ENCODE assay signal across 10 mouse cellular contexts in genomic region chr11:115939690-115940329, GRCm38 (mm10). TPM values are rescaled to one million over a fixed set of nuclear protein-coding genes. Genes with fewer than 3 reads are reported as not detected.
DNase-seq lines count a peak whose midpoint lies in the region; ATAC-seq and TF ChIP-seq lines count a peak whose summit lies in the region.
"Had no signal": no experiment of that assay in that cellular context is flagged by ENCODE, and none has a peak within 500 bp of the region (broad histone marks: within the 10 kb centered on the region; RNA-seq: fewer than 3 reads in every experiment).

No protein-coding gene starts in this region.

- peaks cover 3% of the 10 kb centered on the region for H3K4me1 ChIP-seq in forebrain, postnatal 0 days (ENCODE audit: insufficient read depth)
- H3K4me1 ChIP-seq in forebrain, embryonic 15.5 days = peaks cover 4% of the 10 kb centered on the region
- peaks cover 6% of the 10 kb centered on the region for H3K4me1 ChIP-seq in liver, embryonic 15.5 days (replicated peaks)

- H3K36me3 ChIP-seq in forebrain, postnatal 0 days (ENCODE audit: insufficient read depth) = peaks cover 74% of the 10 kb centered on the region
- H3K36me3 ChIP-seq in forebrain, embryonic 15.5 days = peaks cover 59% of the 10 kb centered on the region
- H3K36me3 ChIP-seq in liver, embryonic 15.5 days (replicated peaks) = peaks cover 70% of the 10 kb centered on the region

- DNase-seq in forebrain, postnatal 0 days = peak; percentile 87
- DNase-seq in B cell, adult 2 months = peak; percentile 77 to 81
- DNase-seq in brain, adult 2 months (ENCODE audit: low read depth, low spot score) = peak; percentile 85
- peak; percentile 71 for DNase-seq in forelimb bud, embryonic 11.5 days (ENCODE audit: low read depth, low spot score)
- peak; percentile 72 to 84 for DNase-seq in kidney, postnatal 36 days
- peak; percentile 67 for DNase-seq in right cerebral cortex, postnatal 4 days

- no peak overlapping the region for H3K9ac ChIP-seq in forebrain, postnatal 0 days
- H3K9ac ChIP-seq in forebrain, embryonic 15.5 days (replicated peaks) = no peak overlapping the region
- H3K9ac ChIP-seq in liver, embryonic 15.5 days = no peak overlapping the region
- H3K9ac ChIP-seq: stomach, embryonic 15.5 days had no signal

- peak; percentile 82 for TF ChIP-seq CTCF in forebrain, postnatal 0 days (IDR thresholded peaks at IDR 0.05; ENCODE audit: low read depth)

- WGBS in forebrain, postnatal 0 days = 36% methylated on average over 6 of the region's 6 CpGs
- 40% methylated on average over 6 of the region's 6 CpGs for WGBS in forebrain, embryonic 15.5 days
- WGBS in liver, embryonic 15.5 days (ENCODE audit: insufficient replicate concordance) = 14% methylated on average over 6 of the region's 6 CpGs

- ATAC-seq in forebrain, postnatal 0 days = peak; percentile 36; the same call in 1 of the 2 replicates
- no peak for ATAC-seq in forebrain, embryonic 15.5 days (replicated peaks)
- peak; percentile 22; the same call in 1 of the 2 replicates for ATAC-seq in liver, embryonic 15.5 days (ENCODE audit: insufficient read depth)
- ATAC-seq: Patski had no signal

- no peak overlapping the region for H3K4me2 ChIP-seq in forebrain, postnatal 0 days (ENCODE audit: low read depth)
- no peak overlapping the region for H3K4me2 ChIP-seq in forebrain, embryonic 15.5 days (replicated peaks)
- no peak overlapping the region for H3K4me2 ChIP-seq in liver, embryonic 15.5 days
- H3K4me2 ChIP-seq: stomach, embryonic 15.5 days had no signal

- no peak overlapping the region for H3K4me3 ChIP-seq in forebrain, postnatal 0 days (ENCODE audit: low read depth, low read length)
- H3K4me3 ChIP-seq in forebrain, embryonic 15.5 days = no peak overlapping the region
- no peak overlapping the region for H3K4me3 ChIP-seq in liver, embryonic 15.5 days (replicated peaks)
- H3K4me3 ChIP-seq: stomach, embryonic 15.5 days had no signal

- no peaks in the 10 kb centered on the region for H3K9me3 ChIP-seq in forebrain, postnatal 0 days (ENCODE audit: low read length)
- H3K9me3 ChIP-seq in forebrain, embryonic 15.5 days = no peaks in the 10 kb centered on the region
- no peaks in the 10 kb centered on the region for H3K9me3 ChIP-seq in liver, embryonic 15.5 days (replicated peaks)
- H3K9me3 ChIP-seq: stomach, embryonic 15.5 days had no signal

- H3K27me3 ChIP-seq in forebrain, postnatal 0 days (ENCODE audit: insufficient read depth, low read length) = no peaks in the 10 kb centered on the region
- no peaks in the 10 kb centered on the region for H3K27me3 ChIP-seq in forebrain, embryonic 15.5 days
- no peaks in the 10 kb centered on the region for H3K27me3 ChIP-seq in liver, embryonic 15.5 days
- H3K27me3 ChIP-seq: Patski; stomach, embryonic 15.5 days had no signal

- H3K27ac ChIP-seq in forebrain, postnatal 0 days (ENCODE audit: low read depth, low read length) = no peak overlapping the region
- no peak overlapping the region for H3K27ac ChIP-seq in forebrain, embryonic 15.5 days (replicated peaks)
- H3K27ac ChIP-seq in liver, embryonic 15.5 days (replicated peaks) = 0 out of 2 replicates have a peak overlapping the region, but pooled peaks have one; percentile 19
- H3K27ac ChIP-seq: stomach, embryonic 15.5 days had no signal

RNA-seq across cellular contexts. Expression of gene Recql5, which starts 6.5 kb away (rescaled TPM):
- total RNA-seq in forebrain, postnatal 0 days (2014; rRNA removed) = 14.5 and 18.9 TPM in 2 replicates
- 6.9 and 8.4 TPM in 2 replicates for polyA plus RNA-seq in forebrain, postnatal 0 days (2015; fragmentation: Nextera tagmentation; extraction: Ambion mirVana)
- polyA plus RNA-seq in forebrain, embryonic 15.5 days (2015; fragmentation: Nextera tagmentation; extraction: Ambion mirVana) = 24.6 and 29.2 TPM in 2 replicates
- 8.1 and 10.9 TPM in 2 replicates for polyA plus RNA-seq in liver, embryonic 15.5 days (2015; fragmentation: Nextera tagmentation; extraction: Ambion mirVana)

RNA-seq across cellular contexts. Expression of gene Sap30bp, which starts 6.7 kb away (rescaled TPM):
- total RNA-seq in forebrain, postnatal 0 days (2014; rRNA removed) = 60.4 and 70.9 TPM in 2 replicates
- polyA plus RNA-seq in forebrain, postnatal 0 days (2015; fragmentation: Nextera tagmentation; extraction: Ambion mirVana) = 49.5 and 59.4 TPM in 2 replicates
- polyA plus RNA-seq in forebrain, embryonic 15.5 days (2015; fragmentation: Nextera tagmentation; extraction: Ambion mirVana) = 53.3 and 53.6 TPM in 2 replicates
- 13.0 and 15.0 TPM in 2 replicates for polyA plus RNA-seq in liver, embryonic 15.5 days (2015; fragmentation: Nextera tagmentation; extraction: Ambion mirVana)

RNA-seq across cellular contexts. Expression of gene Smim6, which starts 28.0 kb away (rescaled TPM):
- total RNA-seq in forebrain, postnatal 0 days (2014; rRNA removed) = not detected in 2 replicates
- 0.27 TPM in 1 of 2 replicates, not detected in the other for polyA plus RNA-seq in forebrain, postnatal 0 days (2015; fragmentation: Nextera tagmentation; extraction: Ambion mirVana)
- 0.94 and 1.1 TPM in 2 replicates for polyA plus RNA-seq in forebrain, embryonic 15.5 days (2015; fragmentation: Nextera tagmentation; extraction: Ambion mirVana)
- polyA plus RNA-seq in liver, embryonic 15.5 days (2015; fragmentation: Nextera tagmentation; extraction: Ambion mirVana) = 2.7 and 3.3 TPM in 2 replicates

RNA-seq across cellular contexts. Expression of gene Itgb4, which starts 34.7 kb away (rescaled TPM):
- total RNA-seq in forebrain, postnatal 0 days (2014; rRNA removed) = 0.46 and 1.1 TPM in 2 replicates
- polyA plus RNA-seq in forebrain, postnatal 0 days (2015; fragmentation: Nextera tagmentation; extraction: Ambion mirVana) = 0.93 and 1.3 TPM in 2 replicates
- 0.52 and 0.69 TPM in 2 replicates for polyA plus RNA-seq in forebrain, embryonic 15.5 days (2015; fragmentation: Nextera tagmentation; extraction: Ambion mirVana)
- 0.18 and 0.31 TPM in 2 replicates for polyA plus RNA-seq in liver, embryonic 15.5 days (2015; fragmentation: Nextera tagmentation; extraction: Ambion mirVana)

RNA-seq across cellular contexts. Expression of gene Smim5, which starts 40.0 kb away (rescaled TPM):
- 0.95 and 1.0 TPM in 2 replicates for total RNA-seq in forebrain, postnatal 0 days (2014; rRNA removed)
- polyA plus RNA-seq in forebrain, postnatal 0 days (2015; fragmentation: Nextera tagmentation; extraction: Ambion mirVana) = 2.4 and 2.5 TPM in 2 replicates
- polyA plus RNA-seq in forebrain, embryonic 15.5 days (2015; fragmentation: Nextera tagmentation; extraction: Ambion mirVana) = 1.2 and 2.5 TPM in 2 replicates
- 37.8 and 40.0 TPM in 2 replicates for polyA plus RNA-seq in liver, embryonic 15.5 days (2015; fragmentation: Nextera tagmentation; extraction: Ambion mirVana)
